Mouse (Mus musculus): ENCODE results near the gene Jarid2. TPM values are rescaled to one million over a fixed set of nuclear protein-coding genes. Genes with fewer than 3 reads are reported as not detected.
A peak's percentile ranks its signal among the peaks of the same experiment; 100 is the strongest.

Jarid2 gene
- total RNA-seq, 2 experiments from 2014 or later: 25.7 to 35.3 TPM

DNA sequence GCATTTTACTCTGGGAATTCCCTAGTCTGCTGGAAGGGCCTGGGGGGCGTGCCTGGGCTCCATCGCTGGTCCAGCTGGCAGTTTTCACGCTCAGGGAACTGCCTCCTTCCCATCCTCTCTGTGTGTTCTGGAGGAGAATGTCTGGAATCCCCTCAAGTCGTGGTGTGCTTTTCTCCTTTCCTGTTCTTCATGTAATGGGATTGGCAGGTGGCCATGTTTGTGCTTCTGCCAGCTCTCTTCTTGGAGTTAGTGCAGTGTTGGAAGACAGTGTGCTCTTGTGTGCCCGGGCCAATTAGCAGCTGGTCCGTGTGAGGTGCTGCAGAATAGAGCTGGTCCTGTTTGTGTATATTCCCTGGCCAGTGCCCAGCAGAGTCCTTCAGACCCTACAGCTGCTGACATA is 178.4 kb downstream of the Jarid2 start:
- peak; percentile 64 to 83 for DNase-seq (ENCODE audit: extremely low spot score in 1 of 2, low spot score in 1 of 2)

DNA sequence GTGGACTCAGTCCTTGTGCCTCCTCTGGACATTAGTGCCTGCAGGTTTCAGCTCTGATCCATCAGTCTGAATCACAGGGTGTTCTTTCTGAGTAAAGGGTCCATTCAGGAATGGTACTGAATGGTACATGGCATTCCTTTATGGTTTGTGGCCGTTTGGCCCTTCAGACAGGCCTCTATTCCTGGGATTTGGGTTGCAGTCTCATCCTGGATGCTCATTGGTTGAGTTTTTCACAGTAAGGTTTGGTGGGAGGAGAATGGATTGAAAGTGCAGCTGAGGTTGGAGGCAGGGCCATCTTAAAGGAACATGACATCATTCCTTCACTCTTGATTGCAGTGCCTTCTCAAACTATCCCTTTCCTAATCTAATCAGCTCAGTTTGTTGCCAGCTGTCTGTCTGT is 179.5 kb downstream of the Jarid2 start:
- DNase-seq (ENCODE audit: extremely low spot score in 1 of 2, low spot score in 1 of 2): no peak

DNA sequence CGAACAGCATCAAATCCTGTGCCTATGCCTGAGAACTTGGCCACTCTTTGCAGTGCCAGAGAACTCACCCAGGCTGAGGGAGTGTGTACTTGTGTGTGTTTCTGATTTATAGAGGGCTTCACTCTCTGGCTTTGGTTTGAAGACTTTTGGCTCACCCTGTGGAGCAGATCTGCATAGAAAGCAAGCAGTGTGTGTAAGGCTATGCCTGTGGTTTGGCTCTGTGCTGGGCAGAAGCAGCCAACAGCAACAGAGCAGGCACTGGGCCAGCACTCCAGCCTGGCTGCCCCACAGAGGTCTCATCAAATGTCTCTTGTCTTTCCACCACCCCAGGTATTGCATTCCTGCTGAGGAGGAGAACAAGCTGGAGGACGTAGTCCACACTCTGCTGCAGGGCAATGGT is 183.6 kb downstream of the Jarid2 start:
- DNase-seq (ENCODE audit: extremely low spot score in 1 of 2, low spot score in 1 of 2): peak in 1 of 2 experiments; percentile 23

DNA sequence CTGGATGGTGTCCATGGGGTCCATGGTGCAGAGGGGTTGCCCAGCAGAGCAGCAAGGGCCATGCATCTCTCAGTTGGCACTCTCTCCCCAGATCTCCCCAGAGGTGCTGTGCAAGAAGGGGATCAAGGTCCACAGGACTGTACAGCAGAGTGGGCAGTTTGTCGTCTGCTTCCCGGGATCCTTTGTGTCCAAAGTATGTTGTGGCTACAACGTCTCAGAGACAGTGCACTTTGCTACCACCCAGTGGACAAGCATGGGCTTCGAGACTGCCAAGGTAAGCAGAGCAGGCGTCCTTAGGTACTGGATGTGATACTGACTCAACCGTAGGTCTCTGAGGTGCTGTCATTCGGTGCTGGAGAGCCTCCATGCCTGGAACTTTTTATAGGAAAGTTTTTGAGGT is 184.3 kb downstream of the Jarid2 start:
- no peak for DNase-seq (ENCODE audit: extremely low spot score in 1 of 2, low spot score in 1 of 2)

DNA sequence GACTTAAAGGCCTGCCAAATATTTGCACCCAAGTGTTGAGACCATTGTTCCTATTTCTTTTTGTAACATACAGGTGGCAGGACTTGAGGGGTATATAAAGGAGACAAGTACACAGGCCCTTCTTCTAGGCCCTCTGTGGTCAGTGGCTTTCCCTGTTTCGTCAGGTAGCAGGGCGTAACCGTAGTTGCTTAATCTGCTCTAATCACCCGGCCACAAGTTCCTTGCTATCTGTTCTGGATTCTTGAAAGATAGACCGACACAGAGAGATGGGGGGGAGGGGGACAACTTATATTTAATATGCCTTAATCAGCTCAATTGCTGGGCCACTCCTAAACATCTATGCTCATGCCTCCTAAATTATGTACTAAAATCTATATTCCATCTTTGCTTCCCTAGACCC is 186.1 kb downstream of the Jarid2 start:
- DNase-seq (ENCODE audit: extremely low spot score in 1 of 2, low spot score in 1 of 2): no peak

DNA sequence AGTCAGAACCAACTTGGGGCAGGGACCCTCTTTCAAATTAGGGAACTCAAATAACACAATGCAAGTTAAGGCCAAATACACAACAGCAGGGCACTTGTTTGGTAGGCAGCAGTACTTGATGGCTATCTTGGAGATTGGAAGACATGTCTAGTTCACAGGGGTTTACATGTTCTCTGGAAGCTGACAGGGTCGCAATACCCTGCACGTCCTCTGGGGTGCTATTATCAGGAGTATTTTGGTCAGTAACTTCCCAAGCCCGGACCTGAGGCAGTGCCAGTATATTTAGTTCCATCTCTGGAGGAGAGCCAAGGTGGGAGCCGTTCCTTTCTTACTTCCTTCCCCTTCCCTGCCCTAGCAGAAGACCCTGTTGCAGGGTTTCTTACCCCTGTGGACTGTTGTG is 186.7 kb downstream of the Jarid2 start:
- DNase-seq (ENCODE audit: extremely low spot score in 1 of 2, low spot score in 1 of 2): no peak

GRCm38 (mm10) chr13:44917202-44917601 is 187.9 kb downstream of the Jarid2 start:
- no peak for DNase-seq (ENCODE audit: extremely low spot score in 1 of 2, low spot score in 1 of 2)

- DNase-seq (ENCODE audit: extremely low spot score in 1 of 2, low spot score in 1 of 2): no peak
Measured at GRCm38 (mm10) chr13:44918269-44918668, 189.0 kb downstream of the Jarid2 start.

GRCm38 (mm10) chr13:44921095-44921494 is 191.8 kb downstream of the Jarid2 start:
- DNase-seq (ENCODE audit: extremely low spot score in 1 of 2, low spot score in 1 of 2): no peak

DNA sequence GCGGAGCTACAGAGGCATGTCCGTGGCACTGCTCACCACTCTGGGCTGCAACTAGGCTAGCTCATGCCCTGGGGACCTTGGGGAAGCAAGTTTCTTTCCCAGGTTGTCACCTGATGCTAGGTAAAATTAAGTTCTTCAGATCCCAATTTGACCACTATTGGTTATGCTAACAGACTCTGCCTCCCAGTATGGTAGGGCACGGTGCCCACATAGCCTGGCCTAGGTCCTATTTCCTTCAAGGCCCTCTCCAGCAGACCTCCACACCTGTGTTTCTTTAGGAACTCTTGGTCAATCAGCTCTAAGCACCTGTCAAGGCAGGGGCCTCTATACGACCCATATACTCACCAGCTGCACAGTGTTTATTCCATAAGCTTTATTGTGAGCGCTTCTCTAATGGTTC is 192.4 kb downstream of the Jarid2 start:
- no peak for DNase-seq (ENCODE audit: extremely low spot score in 1 of 2, low spot score in 1 of 2)

DNA sequence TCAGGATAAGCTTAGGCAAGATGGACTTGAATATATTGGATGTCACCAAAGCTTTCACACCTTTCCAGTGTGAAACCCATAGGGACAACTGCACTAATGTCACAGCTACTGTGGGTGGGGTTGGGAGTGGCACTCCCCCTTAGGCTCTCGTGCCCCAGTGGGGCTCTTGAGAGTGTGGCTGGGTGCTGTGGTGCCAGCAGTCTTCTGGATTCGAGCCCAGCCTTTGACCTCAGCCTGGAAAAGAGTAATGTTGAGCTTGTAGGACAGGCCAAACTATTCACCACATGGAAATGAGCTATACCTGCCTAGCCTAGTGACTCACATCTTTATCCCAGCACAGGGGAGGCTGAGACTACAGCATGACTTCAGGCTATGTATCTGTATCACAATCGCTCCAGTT is 194.8 kb downstream of the Jarid2 start:
- DNase-seq (ENCODE audit: extremely low spot score in 1 of 2, low spot score in 1 of 2): no peak

- DNase-seq (ENCODE audit: extremely low spot score in 1 of 2, low spot score in 1 of 2): no peak
Measured at GRCm38 (mm10) chr13:44925173-44925572, 195.9 kb downstream of the Jarid2 start.

DNA sequence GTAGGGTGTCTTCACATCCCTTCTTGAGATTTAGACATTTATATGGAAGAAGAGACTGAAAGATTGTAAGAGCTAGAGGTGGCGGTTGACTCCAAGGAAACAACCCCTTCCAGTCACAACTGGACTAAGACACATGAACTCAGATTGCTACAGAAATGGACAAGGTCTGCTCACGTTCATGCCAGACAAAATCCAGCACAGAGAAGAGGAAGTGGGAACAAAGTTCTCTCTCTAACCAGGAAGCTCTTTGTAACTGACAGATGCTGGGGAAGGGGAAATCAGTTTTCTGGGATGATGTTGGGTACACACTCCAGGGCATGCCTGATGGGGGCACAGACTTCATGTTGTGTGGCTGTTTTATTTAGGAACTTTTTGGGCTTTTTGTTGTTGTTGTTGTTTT is 197.0 kb downstream of the Jarid2 start:
- DNase-seq (ENCODE audit: extremely low spot score in 1 of 2, low spot score in 1 of 2): no peak

DNA sequence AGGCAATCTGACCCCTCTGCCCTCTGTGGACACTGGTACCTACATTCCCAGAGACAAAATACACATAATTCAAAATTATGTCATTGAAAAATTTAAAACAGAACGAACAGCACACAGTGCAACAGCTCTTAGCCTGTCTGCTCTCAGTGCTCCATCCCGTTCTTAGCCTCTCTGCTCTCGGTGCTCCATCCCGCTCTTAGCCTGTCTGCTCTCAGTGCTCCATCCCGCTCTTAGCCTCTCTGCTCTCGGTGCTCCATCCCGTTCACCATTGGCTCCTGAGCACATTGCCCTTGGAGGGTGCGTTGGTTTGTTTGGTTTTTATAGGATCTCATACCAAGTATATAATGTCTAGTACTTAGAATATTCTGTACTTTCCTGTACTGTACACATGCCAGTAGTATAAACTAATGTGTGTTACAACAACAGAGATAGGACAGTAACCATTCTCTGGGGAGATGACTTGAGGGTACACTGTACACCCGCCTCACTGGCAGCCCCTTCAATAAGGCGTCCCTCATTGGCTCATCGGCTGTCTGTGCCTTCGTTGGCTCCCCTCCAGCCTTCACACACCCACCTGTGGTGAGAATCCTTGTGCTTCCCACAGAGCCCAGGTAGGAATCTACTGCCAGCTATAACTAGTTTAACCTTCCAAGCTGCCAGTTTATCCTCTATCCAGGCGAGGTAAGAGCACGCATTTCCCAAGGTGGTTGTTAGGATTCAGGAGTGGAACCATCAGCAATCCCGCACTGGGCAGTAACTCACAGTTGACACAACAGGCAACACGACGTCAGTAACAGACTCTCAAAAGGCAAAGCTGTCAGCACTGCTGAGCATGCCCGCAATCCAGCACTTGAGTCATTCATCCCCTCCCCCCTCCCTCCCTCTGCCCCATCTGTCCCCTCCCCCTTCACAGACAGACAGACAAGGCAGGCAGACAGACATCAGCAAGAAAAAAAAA is 203.3 kb downstream of the Jarid2 start:
- no peak for DNase-seq (ENCODE audit: extremely low spot score in 1 of 2, low spot score in 1 of 2)

DNA sequence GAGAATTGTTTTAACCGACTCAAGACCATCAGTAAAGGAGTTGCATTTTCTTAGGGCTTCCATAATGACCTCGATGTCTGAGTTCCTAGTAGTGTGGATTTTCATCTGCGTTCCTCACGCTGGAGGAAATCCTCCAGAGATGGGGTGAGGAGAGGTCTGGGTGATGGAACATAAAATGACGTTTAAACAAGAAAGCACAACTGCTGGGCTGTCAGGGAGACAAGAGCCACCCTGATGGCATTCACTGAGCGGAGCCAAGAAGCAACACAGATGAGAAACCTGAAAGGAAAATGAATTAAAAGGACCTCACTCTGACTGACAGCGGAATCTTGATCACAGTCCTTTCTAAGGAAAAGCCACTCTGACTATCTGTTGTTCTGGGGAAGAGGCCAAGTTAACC is 204.3 kb downstream of the Jarid2 start:
- DNase-seq (ENCODE audit: extremely low spot score in 1 of 2, low spot score in 1 of 2): no peak

DNA sequence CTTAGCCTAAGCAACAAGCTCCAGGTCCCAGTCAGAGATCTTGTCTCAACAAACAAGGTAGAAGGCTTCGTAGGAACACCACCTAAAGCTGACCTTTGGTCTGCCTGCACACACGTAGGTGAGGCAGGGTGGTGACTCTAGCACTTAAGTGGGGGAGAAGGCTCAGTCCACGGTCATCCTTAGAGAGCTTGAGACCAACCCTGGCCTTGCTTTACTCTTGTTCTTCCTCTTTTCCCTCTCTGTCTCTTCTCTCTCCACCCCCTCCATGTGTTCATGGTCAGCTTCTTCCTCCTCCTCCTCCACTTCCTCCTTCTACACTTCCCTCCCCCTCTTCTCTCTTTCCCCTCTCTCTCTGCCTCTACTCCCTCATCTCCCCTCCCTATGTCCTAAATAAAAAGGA is 208.4 kb downstream of the Jarid2 start:
- no peak for DNase-seq (ENCODE audit: extremely low spot score in 1 of 2, low spot score in 1 of 2)

DNA sequence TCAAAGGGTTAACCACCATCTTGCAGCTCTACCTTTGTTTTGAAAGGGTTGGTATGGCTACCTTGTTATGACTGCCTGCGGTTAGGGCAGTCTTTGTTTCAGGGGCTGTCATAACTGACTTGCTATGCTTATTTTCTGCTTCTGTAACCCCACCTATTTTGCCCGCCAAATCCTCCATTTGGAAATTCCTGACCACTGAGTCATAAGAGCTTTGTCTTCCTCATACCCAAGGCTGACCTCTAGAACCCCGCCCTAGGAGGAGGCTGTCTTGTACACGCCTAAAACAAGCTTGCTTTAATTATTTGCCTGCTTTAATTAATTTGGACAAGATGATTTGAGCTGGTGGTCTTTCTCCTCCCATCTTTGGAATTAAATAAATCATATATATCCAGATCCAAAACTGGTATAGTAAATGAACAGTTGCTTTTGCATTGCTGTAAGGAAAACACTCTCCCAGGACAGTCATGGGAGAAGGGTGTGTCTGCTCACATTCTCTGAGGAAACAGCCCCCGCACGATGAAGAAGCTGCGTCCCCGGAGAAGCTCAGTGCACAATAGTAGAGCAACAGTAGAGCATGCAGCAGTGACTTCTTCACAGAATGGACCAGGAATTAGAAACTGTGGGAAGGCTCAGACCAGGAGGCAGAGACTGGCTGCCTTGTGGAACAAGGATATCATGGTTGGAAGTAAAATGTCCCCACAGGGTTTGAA is 210.2 kb downstream of the Jarid2 start:
- DNase-seq (ENCODE audit: extremely low spot score in 1 of 2, low spot score in 1 of 2): no peak

DNA sequence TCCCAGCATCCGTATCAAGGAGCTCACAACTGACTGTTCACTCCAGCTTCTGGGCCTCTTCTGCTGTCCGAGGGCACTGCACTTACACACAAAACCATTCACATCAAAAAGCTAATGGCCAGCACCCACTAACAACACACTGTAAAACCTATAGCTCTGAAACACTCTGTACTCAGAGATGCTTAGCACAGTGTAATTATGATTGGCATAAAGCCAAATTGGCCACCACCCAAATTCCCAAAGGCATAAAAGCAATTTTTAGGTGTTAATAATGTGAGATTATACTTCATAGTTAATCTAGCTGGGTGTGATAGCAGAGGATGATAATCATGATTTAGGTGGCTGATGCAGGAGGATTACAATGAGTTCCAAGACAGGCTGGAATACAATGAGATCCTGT is 214.3 kb downstream of the Jarid2 start:
- DNase-seq (ENCODE audit: extremely low spot score in 1 of 2, low spot score in 1 of 2): no peak

- peak in 1 of 2 experiments; percentile 31 for DNase-seq (ENCODE audit: extremely low spot score in 1 of 2, low spot score in 1 of 2)
Measured at GRCm38 (mm10) chr13:44946880-44947635, 217.8 kb downstream of the Jarid2 start.

DNA sequence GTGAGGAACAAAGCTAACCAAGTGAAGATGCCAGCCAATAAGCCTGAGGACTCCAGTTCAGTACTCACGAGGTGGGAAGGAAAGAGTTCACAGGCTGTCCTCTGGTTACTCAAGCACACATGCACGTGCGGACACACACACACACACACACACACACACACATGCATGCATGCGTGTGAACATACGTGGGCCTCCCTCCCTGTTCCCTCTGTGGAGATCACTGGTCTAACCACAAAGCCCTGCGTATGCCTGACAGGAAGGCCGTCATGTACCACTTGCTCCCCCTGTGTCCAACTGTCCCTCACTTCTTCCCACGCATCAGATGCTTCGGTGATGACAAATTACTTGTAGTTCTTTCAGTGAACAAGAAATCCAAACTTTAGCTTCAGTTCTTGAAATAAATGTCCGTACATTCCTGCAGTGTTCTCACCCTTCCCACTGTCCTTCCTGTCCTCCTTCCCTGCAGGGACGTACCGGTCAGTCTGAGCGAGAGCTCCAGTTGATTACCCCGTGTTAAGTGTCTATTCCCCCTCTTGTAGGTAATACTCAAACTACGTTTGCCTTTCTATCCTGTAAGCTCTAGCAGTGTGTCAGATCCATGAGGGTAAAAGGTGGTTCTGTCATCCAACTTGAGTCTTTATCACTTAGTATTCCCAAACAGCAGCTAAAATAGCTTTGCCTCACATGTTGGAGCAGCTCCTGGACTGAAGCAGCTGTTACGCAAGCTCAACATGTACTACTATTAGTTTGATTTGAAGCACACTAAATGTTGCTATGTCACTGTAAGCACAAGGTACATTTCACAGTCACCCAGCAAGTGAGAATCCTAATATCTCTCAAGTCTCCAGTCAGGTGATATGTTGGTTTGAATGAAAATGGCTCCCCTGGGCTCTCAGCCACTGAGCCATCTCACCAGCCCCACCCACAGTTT is 219.3 kb downstream of the Jarid2 start:
- no peak for DNase-seq (ENCODE audit: extremely low spot score in 1 of 2, low spot score in 1 of 2)

Data from layer of hippocampus, postnatal 25 days (tissue).